Mouse (Mus musculus) G1E (cell line): ENCODE data around the gene Milr1. TPM values are rescaled to one million over a fixed set of nuclear protein-coding genes. Genes with fewer than 3 reads are reported as not detected.

ENCODE experiments used
- ATAC-seq: 2 replicates; pipeline ENCODE4 v1.8.0; 2016; ENCODE audit warnings: mild to moderate bottlenecking; ENCODE audit not compliant: insufficient number of reproducible peaks, poor library complexity, low FRiP score, severe bottlenecking; ENCODE audit errors: extremely low read depth
- DNase-seq: peaks from one replicate; pipeline ENCODE4 v3.0.0; 2012; ENCODE audit warnings: low spot score
- H3K27me3 ChIP-seq: 2 replicates; pipeline ENCODE4 v1.6.1; 2012; ENCODE audit warnings: mild to moderate bottlenecking, low read length, inconsistent platforms; ENCODE audit not compliant: insufficient read depth
- H3K36me3 ChIP-seq: replicated peaks from 2 replicates; pipeline ENCODE3; 2012; ENCODE audit warnings: mild to moderate bottlenecking, inconsistent platforms
- H3K4me1 ChIP-seq: 2 replicates; pipeline ENCODE4 v1.6.1; 2012; ENCODE audit warnings: low read depth, low read length, inconsistent platforms, mixed read lengths; ENCODE audit not compliant: insufficient read depth
- H3K4me3 ChIP-seq: 2 replicates; pipeline ENCODE4 v1.5.1; 2012; ENCODE audit warnings: low read depth, mild to moderate bottlenecking, inconsistent platforms, low read length, moderate library complexity, mixed read lengths
- H3K9me3 ChIP-seq: replicated peaks from 2 replicates; pipeline ENCODE4 v1.6.1; 2012; ENCODE audit warnings: inconsistent platforms
- CTCF ChIP-seq: IDR thresholded peaks from 2 replicates; pipeline ENCODE4 v1.5.1; 2012; ENCODE audit warnings: low read depth, low read length, inconsistent platforms, mixed read lengths
- GATA1 ChIP-seq: IDR thresholded peaks from 2 replicates; pipeline ENCODE4 v1.6.1; 2012; ENCODE audit warnings: borderline replicate concordance, low read length, inconsistent platforms, mixed read lengths
- GATA2 ChIP-seq: IDR thresholded peaks from 2 replicates; pipeline ENCODE4 v1.6.1; 2012; ENCODE audit warnings: low read depth, low read length, inconsistent platforms, borderline replicate concordance
- POLR2AphosphoS5 ChIP-seq: IDR thresholded peaks from 2 replicates; pipeline ENCODE4 v1.6.1; 2012; ENCODE audit warnings: low read depth, low read length, inconsistent platforms; ENCODE audit not compliant: insufficient replicate concordance
- TAL1 ChIP-seq: conservative IDR thresholded peaks from 2 replicates; pipeline ENCODE4 v1.6.1; 2012; ENCODE audit warnings: low read depth, low read length, inconsistent platforms, mixed read lengths
- polyA plus RNA-seq: library from polyadenylated mRNA; stranded (reverse); fragments of >175 nt; gene quantifications from 2 replicates; pipeline ENCODE4 v1.2.3, GENCODE M21; 2012
- total RNA-seq, 2 experiments: library from RNA; stranded (forward) in 1 of 2; stranded (reverse) in 1 of 2; fragments of 200-1000 nt in 1 of 2; fragments of >200 nt in 1 of 2; fragmentation: Nextera tagmentation in 1 of 2; gene quantifications; 2 replicates each; pipeline ENCODE4 v1.2.3; 2014 to 2017

The Milr1 gene
- not detected in 2 replicates for total RNA-seq (2014; fragmentation: Nextera tagmentation)
- 0.33 and 0.87 TPM in 2 replicates for total RNA-seq (2017)
- polyA plus RNA-seq = 0.05 TPM in 1 of 2 replicates, not detected in the other

DNA sequence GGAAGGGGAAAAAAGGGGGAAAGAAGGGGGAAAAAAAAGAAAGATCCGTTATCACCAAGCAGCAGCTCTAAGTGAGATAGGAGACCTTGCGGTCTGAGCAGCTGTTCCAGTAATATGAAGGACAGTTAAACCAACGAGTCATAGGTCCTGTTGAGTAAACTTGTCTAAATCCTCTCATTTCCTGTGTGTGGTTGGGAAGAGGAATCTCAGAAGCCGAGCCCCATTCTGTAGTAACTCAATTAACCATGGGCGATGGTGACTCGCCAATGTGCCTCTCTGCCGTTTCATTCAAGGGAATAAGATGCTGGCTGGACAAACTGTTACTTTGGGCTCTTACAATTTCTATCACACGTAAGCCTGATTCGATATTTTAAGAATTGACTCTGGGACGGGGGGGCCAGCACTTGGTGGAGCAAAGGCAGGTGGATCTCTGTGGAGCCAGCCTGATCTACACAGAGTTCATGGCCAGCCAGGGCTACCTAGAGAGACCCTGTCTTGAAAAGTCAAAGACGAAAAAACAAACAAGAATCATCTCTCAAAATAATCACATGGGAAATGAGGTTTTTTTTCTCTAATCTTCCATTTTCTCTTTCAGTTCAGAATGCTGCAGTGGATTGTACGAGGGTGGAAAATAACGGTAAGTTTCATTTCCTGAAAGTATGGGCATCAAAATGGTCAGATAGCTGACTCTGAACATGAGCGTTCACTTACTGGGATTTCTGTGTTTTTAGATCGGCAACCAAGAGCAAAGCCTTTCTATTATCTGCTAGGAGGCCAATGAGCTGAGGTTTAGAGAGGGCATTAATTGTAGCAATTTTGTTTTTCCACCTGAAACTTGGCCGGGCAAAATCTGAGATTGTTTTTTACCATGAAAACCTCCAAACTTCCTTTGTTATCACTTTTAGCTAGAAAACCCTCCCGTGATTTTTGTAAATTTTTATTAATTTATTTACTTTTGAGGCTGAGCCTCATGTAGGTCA lies at the start of gene Milr1:
Gene Milr1 (plus strand): TSS at position 188 of the 980 bp plus-strand sequence.
- H3K9me3 ChIP-seq = no peaks in the 10 kb centered on the region
- H3K4me1 ChIP-seq = peaks cover 14% of the 10 kb centered on the region
- no peak within 1 kb of the TSS for H3K4me3 ChIP-seq
- DNase-seq (no peak), ATAC-seq (peak; percentile 45)
- H3K36me3 ChIP-seq = no peaks in the 10 kb centered on the region
- TF ChIP-seq GATA1 (no peak), GATA2 (no peak), CTCF (no peak), POLR2AphosphoS5 (no peak), TAL1 (no peak)
- H3K27me3 ChIP-seq = peaks cover 15% of the 10 kb centered on the region

DNA sequence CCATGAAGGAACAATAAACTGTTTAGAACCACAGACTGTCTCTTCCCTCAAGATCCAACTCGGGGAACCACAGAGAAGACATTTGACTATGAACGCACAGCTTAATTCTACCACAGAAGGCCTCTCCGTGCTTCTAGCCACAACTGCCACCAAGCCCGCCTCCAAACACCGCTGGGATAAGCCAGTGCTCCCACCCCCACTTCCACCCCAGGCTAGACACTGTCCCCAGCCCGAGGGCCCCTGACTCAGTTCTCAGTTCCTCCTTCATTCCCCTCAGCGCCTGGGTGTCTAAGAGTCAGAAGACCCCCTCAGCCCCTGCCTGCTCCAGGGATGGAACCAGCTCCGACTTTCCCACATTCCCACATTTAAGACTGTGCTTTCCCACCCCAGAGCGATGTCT lies 49.4 kb upstream of the Milr1 start:
- H3K4me1 ChIP-seq = no peaks in the 10 kb centered on the region
- no peaks in the 10 kb centered on the region for H3K9me3 ChIP-seq
- no peaks in the 10 kb centered on the region for H3K36me3 ChIP-seq
- peaks cover 29% of the 10 kb centered on the region for H3K27me3 ChIP-seq
- ATAC-seq (no peak), DNase-seq (no peak)
- TF ChIP-seq CTCF = no peak
- TF ChIP-seq POLR2AphosphoS5 = no peak
- TF ChIP-seq GATA1 = no peak
- no peak for TF ChIP-seq GATA2
- no peak for TF ChIP-seq TAL1
- no peak overlapping the region for H3K4me3 ChIP-seq

- ATAC-seq (no peak), DNase-seq (no peak)
- Histone ChIP-seq H3K9me3 (no peaks in the 10 kb centered on the region), H3K36me3 (no peaks in the 10 kb centered on the region), H3K4me3 (no peak overlapping the region), H3K4me1 (no peaks in the 10 kb centered on the region), H3K27me3 (peaks cover 35% of the 10 kb centered on the region)
- TF ChIP-seq CTCF (no peak), POLR2AphosphoS5 (no peak), GATA2 (no peak), TAL1 (no peak), GATA1 (no peak)
These were observed 48.4 kb upstream of the Milr1 start for GRCm38 (mm10) chr11:106702584-106702983.

GRCm38 (mm10) chr11:106703931-106704330 lies 47.1 kb upstream of the Milr1 start:
- Histone ChIP-seq H3K27me3 (peaks cover 35% of the 10 kb centered on the region), H3K36me3 (no peaks in the 10 kb centered on the region), H3K4me1 (no peaks in the 10 kb centered on the region), H3K4me3 (no peak overlapping the region), H3K9me3 (no peaks in the 10 kb centered on the region)
- TF ChIP-seq CTCF (no peak), TAL1 (no peak), GATA1 (no peak)
- no peak for DNase-seq
- no peak for ATAC-seq

GRCm38 (mm10) chr11:106704399-106705111 lies 46.5 kb upstream of the Milr1 start:
- no peak for TF ChIP-seq GATA1
- TF ChIP-seq TAL1 = no peak
- no peak for TF ChIP-seq POLR2AphosphoS5
- no peak for TF ChIP-seq GATA2
- no peak for TF ChIP-seq CTCF
- ATAC-seq (no peak), DNase-seq (no peak)
- no peak overlapping the region for H3K4me3 ChIP-seq
- H3K4me1 ChIP-seq = no peaks in the 10 kb centered on the region
- no peaks in the 10 kb centered on the region for H3K36me3 ChIP-seq
- H3K27me3 ChIP-seq = peaks cover 30% of the 10 kb centered on the region
- H3K9me3 ChIP-seq = no peaks in the 10 kb centered on the region

GRCm38 (mm10) chr11:106706212-106706611 lies 44.8 kb upstream of the Milr1 start:
- DNase-seq = no peak
- Histone ChIP-seq H3K9me3 (no peaks in the 10 kb centered on the region), H3K4me1 (no peaks in the 10 kb centered on the region), H3K27me3 (peaks cover 22% of the 10 kb centered on the region), H3K36me3 (no peaks in the 10 kb centered on the region), H3K4me3 (no peak overlapping the region)
- TF ChIP-seq GATA2 (no peak), CTCF (no peak), GATA1 (no peak), POLR2AphosphoS5 (no peak), TAL1 (no peak)
- ATAC-seq = no peak
